Comparison of ENCODE assay signal across 17 mouse cellular contexts in the genomic region with DNA sequence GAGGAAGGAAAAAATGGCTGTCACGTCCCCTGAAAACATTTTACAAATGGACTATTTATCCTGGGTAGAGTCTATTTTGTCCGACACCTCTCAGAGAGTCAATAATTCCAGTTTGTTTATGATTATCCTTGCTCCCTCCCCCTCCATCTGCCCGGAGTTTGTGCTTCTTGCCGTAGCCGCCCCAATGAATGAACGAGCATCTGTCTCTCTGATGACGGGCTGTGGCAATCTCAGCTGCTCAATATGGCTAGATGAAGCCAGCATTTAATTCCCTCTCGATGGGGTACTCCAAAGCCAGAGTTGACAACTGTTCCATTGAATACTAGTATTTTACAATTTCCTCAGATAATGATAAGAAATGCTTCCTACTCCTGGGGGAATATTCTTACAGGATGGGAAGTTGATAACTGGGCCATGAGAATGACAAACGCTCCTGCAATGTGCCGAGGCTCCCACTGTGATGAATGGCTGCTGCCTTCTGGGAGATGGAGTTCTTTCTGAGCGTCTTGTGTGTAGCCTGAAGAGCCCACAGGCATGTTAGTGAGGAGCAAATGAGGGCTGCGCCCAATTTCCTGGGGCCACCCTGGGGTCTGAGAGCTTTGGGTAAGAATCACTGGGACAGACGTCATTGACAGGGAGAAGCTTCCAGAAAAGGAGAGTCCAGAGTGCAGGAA.
DNase-seq lines count a peak whose midpoint lies in the region; ATAC-seq lines count a peak whose summit lies in the region.
"Had no signal": no experiment of that assay in that cellular context is flagged by ENCODE, and none has a peak within 500 bp of the region (broad histone marks: within the 10 kb centered on the region; RNA-seq: fewer than 3 reads in every experiment).

No protein-coding gene starts in this region.

- H3K9ac ChIP-seq in forebrain, embryonic 14.5 days (ENCODE audit: low read length), result no peak overlapping the region
- no peak overlapping the region for H3K9ac ChIP-seq in forebrain, embryonic 12.5 days
- H3K9ac ChIP-seq: limb, embryonic 15.5 days; lung, embryonic 14.5 days; stomach, embryonic 15.5 days had no signal

- no peaks in the 10 kb centered on the region for H3K36me3 ChIP-seq in forebrain, embryonic 14.5 days (ENCODE audit: control insufficient read depth, insufficient read depth, low read length)
- no peaks in the 10 kb centered on the region for H3K36me3 ChIP-seq in forebrain, embryonic 12.5 days (replicated peaks)
- H3K36me3 ChIP-seq: limb, embryonic 15.5 days; stomach, embryonic 15.5 days had no signal

- peak; percentile 74 for DNase-seq in forebrain, embryonic 14.5 days (ENCODE audit: low spot score)
- peak; percentile 59 for DNase-seq in retina, postnatal 1 day
- DNase-seq in retina, embryonic 14.5 days (ENCODE audit: low spot score), result no peak
- DNase-seq in layer of hippocampus, adult 11-12 months (ENCODE audit: low spot score), result peak; percentile 64
- no peak for DNase-seq in B cell, adult 2 months
- DNase-seq in adrenal gland, postnatal 36 days, result no peak
- no peak for DNase-seq in gastrocnemius, postnatal 25 days
- DNase-seq: adrenal gland, adult 2 months; cerebellum, adult 9-11 months; gastrocnemius, postnatal 14 days; kidney, postnatal 10 days; lung, embryonic 14.5 days had no signal

- 58% methylated on average over 13 of the region's 13 CpGs for WGBS in forebrain, embryonic 14.5 days
- 69% methylated on average over 13 of the region's 13 CpGs for WGBS in forebrain, embryonic 12.5 days

- no peaks in the 10 kb centered on the region for H3K9me3 ChIP-seq in forebrain, embryonic 14.5 days (replicated peaks; ENCODE audit: control insufficient read depth, low read length)
- no peaks in the 10 kb centered on the region for H3K9me3 ChIP-seq in forebrain, embryonic 12.5 days
- H3K9me3 ChIP-seq: limb, embryonic 15.5 days; stomach, embryonic 15.5 days had no signal

- no peaks in the 10 kb centered on the region for H3K27me3 ChIP-seq in forebrain, embryonic 14.5 days (replicated peaks; ENCODE audit: control insufficient read depth, insufficient read depth, low read length)
- H3K27me3 ChIP-seq in forebrain, embryonic 12.5 days, result no peaks in the 10 kb centered on the region
- H3K27me3 ChIP-seq: stomach, embryonic 15.5 days had no signal

- H3K4me1 ChIP-seq in forebrain, embryonic 14.5 days (ENCODE audit: control insufficient read depth, insufficient read depth, low read length), result peaks cover 4% of the 10 kb centered on the region; the same call in 1 of the 2 replicates
- no peaks in the 10 kb centered on the region for H3K4me1 ChIP-seq in forebrain, embryonic 12.5 days
- H3K4me1 ChIP-seq: limb, embryonic 15.5 days; stomach, embryonic 15.5 days had no signal

- no peak overlapping the region for H3K4me3 ChIP-seq in forebrain, embryonic 14.5 days (ENCODE audit: low read depth, low read length)
- no peak overlapping the region for H3K4me3 ChIP-seq in forebrain, embryonic 12.5 days (replicated peaks)
- H3K4me3 ChIP-seq: limb, embryonic 15.5 days; myocyte; stomach, embryonic 15.5 days had no signal

- no peak overlapping the region for H3K4me2 ChIP-seq in forebrain, embryonic 14.5 days (ENCODE audit: low read length)
- no peak overlapping the region for H3K4me2 ChIP-seq in forebrain, embryonic 12.5 days
- H3K4me2 ChIP-seq: limb, embryonic 15.5 days; lung, embryonic 14.5 days; stomach, embryonic 15.5 days had no signal

- ATAC-seq in forebrain, embryonic 14.5 days, result peak; percentile 79
- no peak for ATAC-seq in forebrain, embryonic 12.5 days (ENCODE audit: low FRiP score)
- ATAC-seq: inflammation-experienced regulatory T-cells, adult 6 months had no signal

- H3K27ac ChIP-seq in forebrain, embryonic 14.5 days (ENCODE audit: low read depth, low read length), result no peak overlapping the region; the same call in 1 of the 2 replicates
- no peak overlapping the region for H3K27ac ChIP-seq in forebrain, embryonic 12.5 days
- H3K27ac ChIP-seq: limb, embryonic 15.5 days; stomach, embryonic 15.5 days had no signal

Comparison
In these comparisons a context has a peak if more than half of its experiments do, and no peak if none do; other contexts are left out.
1. DNase-seq: peak in forebrain, embryonic 14.5 days (single experiment), retina, postnatal 1 day (single experiment) and layer of hippocampus, adult 11-12 months (single experiment); none in retina, embryonic 14.5 days (single experiment), B cell, adult 2 months (0 of 2), adrenal gland, postnatal 36 days (0 of 2) and gastrocnemius, postnatal 25 days (single experiment).